16 mouse cellular contexts compared by ENCODE assay signal in genomic region chr9:121454891-121455290, GRCm38 (mm10). TPM values are rescaled to one million over a fixed set of nuclear protein-coding genes. Genes with fewer than 3 reads are reported as not detected.
DNase-seq lines count a peak whose midpoint lies in the region; ATAC-seq lines count a peak whose summit lies in the region.
"Had no signal": no experiment of that assay in that cellular context is flagged by ENCODE, and none has a peak within 500 bp of the region (broad histone marks: within the 10 kb centered on the region; RNA-seq: fewer than 3 reads in every experiment).

No protein-coding gene starts in this region.

- ATAC-seq in CD4-positive, CD25-positive, alpha-beta regulatory T cell, adult 4 months = peak; percentile 85
- peak; percentile 85 for ATAC-seq in activated CD4-positive, CD25-positive, alpha-beta regulatory T cell, adult 4 months
- peak; percentile 18; the same call in 1 of the 2 replicates for ATAC-seq in neutrophil, adult 5-6 weeks (ENCODE audit: extremely low read depth, insufficient number of reproducible peaks, low FRiP score, poor library complexity, severe bottlenecking)
- ATAC-seq: forebrain, embryonic 15.5 days had no signal

- DNase-seq in thymus, postnatal 0 days (ENCODE audit: low spot score) = peak; percentile 40
- DNase-seq in thymus, adult 18-20 months = no peak
- no peak for DNase-seq in left cerebral cortex, adult 18-20 months (ENCODE audit: low spot score in 2 of 2)
- no peak for DNase-seq in gastrocnemius, postnatal 10 days
- DNase-seq: adrenal gland, postnatal 10 days; cerebellum, adult 11 months; cerebellum, adult 9-10 months; cerebellum, postnatal 25 days; heart, adult 18-20 months had no signal

RNA-seq across cellular contexts. Expression of gene Cck, which starts 40.6 kb away (rescaled TPM):
- 4.3 and 4.6 TPM in 2 replicates for polyA plus RNA-seq in thymus, postnatal 0 days (2015; fragmentation: Nextera tagmentation; extraction: Ambion mirVana)
- not detected for polyA plus RNA-seq in CD4-positive, CD25-positive, alpha-beta regulatory T cell, adult 4 months (2017; shearing (Covaris generic))
- not detected for polyA plus RNA-seq in activated CD4-positive, CD25-positive, alpha-beta regulatory T cell, adult 4 months (2017; shearing (Covaris generic))
- not detected in 2 replicates for total RNA-seq in neutrophil, adult 5-6 weeks (2017)
- 100 to 1,000 TPM; 710 to 834 TPM for total RNA-seq in left cerebral cortex, adult 18-20 months (2021)
- 1 to 10 TPM; 3.4 to 3.5 TPM for total RNA-seq in gastrocnemius, postnatal 10 days (2021)
- total RNA-seq: ES-E14; gastrocnemius, adult 8-10 months; heart, adult 18-20 months; heart, postnatal 25 days had no signal

Comparison
In these comparisons a context has a peak if more than half of its experiments do, and no peak if none do; other contexts are left out.
1. ATAC-seq: peak in every context shown above with its lines; median percentile 85 in CD4-positive, CD25-positive, alpha-beta regulatory T cell, adult 4 months; 85 in activated CD4-positive, CD25-positive, alpha-beta regulatory T cell, adult 4 months; 18 in neutrophil, adult 5-6 weeks.
2. RNA of gene Cck, which starts 40.6 kb away (total RNA-seq): 710 to 834 TPM in left cerebral cortex, adult 18-20 months; 3.4 to 3.5 TPM in gastrocnemius, postnatal 10 days and not detected in neutrophil, adult 5-6 weeks; every median in the first group is over 100 times any median in the second.